Mouse (Mus musculus) right cerebral cortex, postnatal 25 days (tissue): Measurements from ENCODE around the gene Lrp3.

Source experiments
- DNase-seq: peaks from one replicate; pipeline ENCODE4 v3.0.0; 2022

Lrp3 gene

DNA sequence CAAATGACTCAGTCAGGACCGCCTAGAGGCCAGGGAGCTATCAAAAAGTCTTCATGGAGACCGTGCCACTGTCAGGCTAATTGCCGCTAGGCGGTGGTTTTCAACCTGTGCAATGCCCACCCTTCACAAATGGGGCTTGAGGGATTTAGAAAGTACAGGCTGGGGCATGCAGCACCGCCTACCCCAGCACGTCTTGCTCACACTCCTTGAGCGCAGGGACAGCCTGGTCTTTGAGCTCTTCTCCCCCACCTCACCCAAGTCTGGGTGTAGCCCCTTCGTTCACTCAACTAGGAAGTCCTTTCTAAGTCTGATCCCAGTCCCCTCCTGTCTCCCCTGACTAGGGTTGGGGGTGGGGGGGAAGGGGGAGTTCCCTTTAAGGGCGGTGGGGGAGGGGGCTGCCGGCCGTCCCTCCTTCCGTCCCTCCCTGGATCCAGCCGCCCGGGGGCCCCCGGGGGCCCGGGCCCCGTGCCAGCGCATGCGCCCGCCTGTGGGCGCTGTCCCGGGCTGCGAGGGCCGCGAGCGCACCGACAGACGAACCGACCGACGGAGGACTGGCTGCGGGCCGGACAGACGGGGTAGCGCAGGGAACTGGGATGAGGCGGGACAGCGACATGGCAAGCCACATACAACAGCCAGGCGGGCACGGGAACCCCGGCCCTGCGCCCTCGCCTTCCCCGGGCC, 29.3 kb downstream of the Lrp3 start, which contains the start of gene Slc7a10:
Gene Slc7a10, plus strand, starts transcription at position 497 of the 681 bp plus-strand sequence.
- DNase-seq: no peak

DNA sequence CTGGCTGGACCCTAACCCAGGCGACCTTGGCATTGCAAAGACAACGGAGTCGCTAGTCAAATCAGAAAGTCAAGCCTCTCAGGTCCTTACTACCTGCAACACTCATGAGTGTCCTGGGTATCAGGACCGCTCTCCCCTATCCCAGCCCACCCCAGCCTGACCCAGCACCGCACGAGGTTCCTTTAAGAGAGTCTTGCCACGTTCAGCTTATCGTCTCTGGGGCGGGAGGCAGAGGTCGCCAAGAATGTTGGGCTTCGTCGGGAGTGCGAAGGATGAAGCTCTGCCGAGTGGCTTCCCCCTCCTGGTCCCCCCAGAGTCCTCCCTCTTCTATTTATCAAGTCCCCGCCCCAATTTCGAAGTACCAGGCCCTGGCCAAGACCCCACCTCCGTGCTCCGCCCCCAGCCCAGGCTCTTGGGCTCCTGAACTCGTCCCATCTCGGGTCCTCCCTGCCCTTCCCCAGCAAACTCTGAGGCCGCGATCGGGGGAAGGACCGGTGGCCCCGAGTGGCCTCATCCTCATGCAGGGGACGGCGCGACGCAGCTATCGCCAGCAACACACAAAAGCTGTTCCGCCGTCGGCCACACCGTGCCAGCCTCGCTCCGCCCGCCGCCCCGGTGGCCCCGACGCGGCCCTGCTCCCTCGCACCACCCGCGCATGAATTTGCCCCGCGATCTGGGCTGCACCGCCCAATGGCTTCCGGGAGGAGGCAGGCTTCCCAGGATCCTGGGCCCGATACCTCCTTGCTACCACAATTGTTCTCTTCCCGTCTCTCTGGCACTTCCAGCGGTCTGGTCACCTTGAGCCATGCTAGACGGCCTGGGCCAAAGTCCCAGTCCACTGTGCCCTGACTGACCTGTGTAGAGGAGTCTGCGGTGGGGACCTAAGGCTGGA, 30.2 kb downstream of the Lrp3 start:
- no peak for DNase-seq

DNA sequence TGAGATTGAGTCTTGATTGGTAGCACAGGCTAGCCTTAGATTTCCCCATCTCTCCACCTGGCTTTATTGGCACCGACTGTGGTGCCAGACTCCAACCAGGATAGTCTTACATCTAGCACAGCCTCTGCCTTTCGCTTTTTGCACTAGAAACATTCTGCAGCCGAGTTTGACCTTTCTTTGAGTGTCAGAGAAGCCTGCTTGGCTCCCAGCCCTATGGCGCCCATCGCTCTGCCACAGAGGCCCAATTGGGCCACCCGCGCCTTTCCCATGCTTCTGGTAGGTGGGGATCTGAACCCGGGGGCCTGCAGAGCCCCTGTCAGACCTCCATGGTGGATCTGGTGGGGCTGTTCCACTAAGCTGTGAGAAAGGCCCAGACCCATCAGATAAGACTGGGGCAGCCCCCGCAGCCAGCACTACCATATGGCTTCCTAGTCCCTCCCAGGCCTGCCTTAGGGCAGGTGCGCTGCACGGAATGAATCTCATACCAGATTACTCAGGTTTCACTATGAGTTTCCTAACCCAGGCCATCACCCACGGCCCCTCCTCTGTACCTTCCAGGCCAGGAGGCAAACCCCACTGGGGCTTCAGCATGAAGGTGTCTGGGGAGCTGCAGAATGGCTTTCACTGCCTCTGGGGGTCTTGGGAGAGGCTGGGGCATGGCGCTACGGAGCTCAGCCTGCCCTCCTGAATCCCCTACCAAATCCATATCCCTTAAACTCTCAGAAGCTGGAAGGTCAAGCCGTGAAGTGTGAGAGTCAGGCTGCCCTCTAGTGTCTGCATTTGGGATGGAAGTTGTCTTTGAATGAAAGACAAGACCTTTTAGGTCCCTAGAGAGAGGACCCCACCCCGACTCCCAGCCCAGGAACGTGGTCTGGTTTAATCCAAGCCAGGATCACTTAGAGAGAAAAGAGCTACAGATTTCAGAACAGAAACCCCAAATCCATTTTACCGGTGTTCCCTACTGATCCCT, 38.6 kb downstream of the Lrp3 start:
- DNase-seq: no peak

DNA sequence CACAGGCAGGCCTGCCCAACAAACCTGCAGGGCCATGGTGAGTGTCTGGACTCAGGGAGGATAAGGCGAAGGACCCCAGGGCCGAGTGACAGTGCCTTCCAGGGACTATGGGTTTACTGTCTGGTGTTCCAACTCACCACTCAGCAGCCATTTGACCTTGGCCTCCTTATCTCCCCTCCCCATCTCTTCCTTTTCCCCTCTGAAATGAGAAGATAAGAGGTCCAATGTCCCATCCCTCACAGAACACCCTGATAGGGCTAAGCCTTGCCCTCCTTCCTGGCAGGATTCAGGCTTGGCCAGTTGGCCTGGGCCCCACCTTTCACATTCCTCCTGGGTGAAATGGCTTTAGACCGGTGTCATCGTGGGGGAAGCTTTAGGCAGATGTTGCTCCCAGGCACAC, 39.8 kb downstream of the Lrp3 start:
- no peak for DNase-seq

DNA sequence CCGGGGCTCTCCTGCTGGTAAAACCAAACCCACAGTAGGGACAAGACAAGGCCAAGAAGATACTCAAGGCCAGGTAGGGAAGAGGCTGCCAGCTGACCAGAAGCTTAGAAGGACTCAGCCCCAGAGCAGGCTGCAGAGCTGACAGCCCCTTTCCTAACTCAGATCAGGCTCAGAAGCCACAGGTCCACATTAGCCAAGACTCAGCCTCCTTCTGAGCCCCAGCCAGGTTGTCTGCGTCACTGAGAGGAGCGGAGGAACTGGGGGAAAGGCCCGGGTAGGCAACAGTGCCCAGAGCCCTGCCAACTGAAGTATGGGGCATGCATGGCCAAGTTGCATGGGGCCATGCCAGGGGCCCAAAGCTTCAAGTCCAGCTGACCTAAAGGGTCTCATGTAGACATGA, 42.8 kb downstream of the Lrp3 start:
- DNase-seq: no peak

DNA sequence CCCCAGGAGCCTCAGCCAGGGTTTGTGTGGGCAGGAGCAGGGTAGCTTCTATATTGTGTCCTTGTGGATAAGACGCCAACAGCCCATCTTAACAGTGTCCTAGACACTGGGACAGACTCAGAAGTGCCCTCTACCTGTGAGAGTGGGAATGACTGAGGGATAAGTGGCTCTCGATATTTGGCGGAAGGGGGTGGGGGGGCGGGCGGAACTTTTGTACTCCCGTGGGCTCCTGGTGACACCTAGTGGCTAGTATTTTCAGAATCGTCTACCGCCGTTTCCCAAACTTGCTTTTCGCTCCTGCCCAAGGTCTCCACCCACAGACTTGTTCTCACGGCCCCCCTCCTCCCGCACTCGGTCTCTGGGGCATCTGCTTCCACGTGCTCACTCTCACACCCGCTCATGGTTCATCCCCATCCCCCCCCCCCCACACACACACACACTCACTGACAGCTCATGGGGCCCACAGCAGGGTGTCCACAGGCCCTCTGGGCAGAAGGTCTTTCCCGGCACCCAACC, 43.4 kb downstream of the Lrp3 start:
- DNase-seq: peak; percentile 58

DNA sequence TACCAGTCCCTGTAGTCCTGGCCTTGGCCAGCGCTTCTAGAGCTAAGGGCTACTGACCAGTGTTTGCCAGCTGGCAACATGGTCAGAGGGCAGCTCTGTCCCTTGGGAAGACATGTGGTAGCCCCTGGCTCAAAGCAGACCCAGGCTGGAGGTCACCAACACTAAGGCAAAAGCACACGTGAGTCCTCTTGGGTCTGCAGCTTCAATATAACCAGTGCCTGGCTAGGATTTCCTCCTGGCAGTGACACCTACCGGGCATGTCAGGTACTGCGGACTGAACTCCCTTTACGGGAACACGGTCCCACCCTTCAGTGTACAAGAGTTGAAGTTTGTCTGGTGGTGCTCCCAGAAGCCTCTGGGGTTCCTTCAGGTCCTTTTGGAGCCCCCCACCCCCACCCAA, 46.0 kb downstream of the Lrp3 start:
- DNase-seq: peak; percentile 81

DNA sequence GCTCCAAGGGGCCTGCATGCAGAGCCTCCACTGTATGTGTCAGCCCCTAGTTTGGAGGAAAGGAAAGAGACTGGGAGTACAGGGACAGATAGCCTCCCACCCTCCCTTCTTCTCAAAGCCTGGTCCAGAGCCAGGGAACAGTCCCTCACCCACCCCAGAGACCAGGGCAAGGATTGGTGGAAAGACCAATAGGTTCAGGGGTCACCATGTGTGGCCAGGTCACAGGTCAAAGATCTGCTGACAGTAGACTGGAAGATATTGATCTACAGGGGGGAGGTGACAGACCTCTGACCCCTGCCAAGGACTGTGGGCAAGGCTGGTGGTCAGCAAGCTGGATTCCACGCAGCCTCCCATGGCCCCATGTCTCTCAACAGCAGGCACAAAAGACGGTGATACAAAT, 47.4 kb downstream of the Lrp3 start:
- DNase-seq: no peak

DNA sequence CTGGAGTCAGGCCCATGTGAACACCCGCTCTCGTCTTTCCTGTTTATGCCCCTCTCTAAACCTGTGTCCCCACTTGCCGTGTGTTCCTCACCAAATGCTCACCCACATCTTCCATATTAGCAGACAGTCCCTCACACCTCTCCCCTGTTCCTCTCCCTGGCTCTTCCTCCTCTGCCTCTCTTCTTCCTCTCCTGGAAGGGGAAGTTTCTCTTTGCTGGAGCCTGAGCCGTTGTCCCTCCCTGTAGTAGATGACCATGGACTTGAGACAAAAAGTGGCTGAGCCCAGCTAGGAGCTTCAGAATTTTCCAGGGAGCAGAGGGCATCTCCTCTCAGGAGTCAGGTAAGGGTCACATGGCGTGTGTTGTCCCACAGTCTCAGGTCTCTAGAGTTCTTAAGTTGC, 48.3 kb downstream of the Lrp3 start:
- no peak for DNase-seq

DNA sequence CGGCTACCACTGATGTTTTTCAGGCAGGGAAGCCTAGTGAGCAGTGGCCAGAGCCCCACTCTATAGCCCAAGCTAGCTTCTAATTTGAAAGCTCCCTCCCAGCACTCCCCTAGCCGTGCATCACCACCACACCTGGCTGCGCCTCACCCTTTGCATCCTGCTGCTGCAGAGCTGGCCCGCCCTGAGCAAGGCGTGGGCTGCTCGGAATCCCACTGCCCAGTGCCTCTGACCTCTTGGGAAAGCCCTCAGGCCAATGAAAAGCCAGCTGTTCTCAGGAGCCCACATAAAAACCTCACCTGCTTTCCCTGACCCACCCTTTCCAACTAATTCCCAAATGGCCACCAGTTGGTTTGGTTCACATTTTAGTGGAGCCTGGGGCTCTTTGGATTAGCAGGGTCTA, 51.2 kb downstream of the Lrp3 start:
- DNase-seq: no peak

DNA sequence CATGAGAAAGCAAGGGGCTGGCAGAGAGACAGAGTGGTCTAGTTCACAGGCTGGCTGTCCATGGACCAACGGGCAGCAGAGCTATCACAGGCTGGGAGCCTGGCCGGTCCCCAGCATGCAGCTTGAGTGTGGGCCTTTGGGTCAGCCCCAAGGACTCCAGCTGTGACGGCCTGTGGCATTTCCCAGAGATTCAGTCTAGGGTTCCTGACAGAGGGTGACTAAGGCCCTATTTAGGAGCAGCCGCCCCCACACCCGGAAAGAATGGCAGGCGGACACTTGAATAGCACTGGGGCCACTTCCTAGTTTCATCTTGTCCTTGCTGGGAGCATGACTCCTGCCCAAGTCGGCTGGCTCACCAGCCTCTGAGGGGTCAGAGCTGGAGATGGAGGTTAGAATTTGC, 51.7 kb downstream of the Lrp3 start:
- DNase-seq: no peak

DNA sequence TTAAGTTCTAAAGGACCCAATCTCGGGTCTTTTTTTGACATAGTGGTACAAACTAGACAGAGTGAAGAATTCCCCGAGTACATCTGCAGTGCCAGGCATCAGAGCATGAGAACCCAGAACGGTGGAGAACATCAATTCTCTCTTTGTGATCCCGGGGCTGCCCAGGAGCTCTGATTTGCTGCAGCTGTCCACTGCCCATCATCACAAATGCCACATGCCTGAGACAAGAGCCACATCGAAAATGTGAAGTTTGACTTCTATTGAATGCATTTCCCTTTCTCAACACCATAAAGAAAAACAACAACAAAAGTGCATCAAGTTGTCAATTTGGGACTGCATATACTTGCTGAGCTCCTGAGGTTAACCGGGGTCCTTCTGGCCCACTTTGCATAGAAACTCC, 52.9 kb downstream of the Lrp3 start:
- DNase-seq: no peak

DNA sequence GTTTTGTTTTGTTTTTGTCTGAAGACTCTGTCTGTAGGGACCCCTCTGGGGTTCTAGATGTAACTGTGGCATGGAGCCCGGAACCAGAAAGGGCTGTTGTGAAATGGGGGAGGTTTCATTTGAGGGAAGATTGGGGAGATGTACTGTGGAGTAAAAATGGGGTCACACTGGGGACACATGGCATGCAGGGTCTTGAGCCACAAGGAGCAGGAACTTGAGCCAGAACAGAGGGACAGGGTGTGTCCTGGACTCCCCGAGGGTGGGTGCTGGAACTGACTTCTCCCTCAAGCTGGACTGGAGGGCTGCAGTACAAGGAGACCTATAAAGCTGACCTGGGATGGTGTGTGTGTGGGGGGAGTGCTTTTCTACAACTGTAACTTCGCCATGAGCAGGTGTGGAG, 57.8 kb downstream of the Lrp3 start:
- DNase-seq: no peak

DNA sequence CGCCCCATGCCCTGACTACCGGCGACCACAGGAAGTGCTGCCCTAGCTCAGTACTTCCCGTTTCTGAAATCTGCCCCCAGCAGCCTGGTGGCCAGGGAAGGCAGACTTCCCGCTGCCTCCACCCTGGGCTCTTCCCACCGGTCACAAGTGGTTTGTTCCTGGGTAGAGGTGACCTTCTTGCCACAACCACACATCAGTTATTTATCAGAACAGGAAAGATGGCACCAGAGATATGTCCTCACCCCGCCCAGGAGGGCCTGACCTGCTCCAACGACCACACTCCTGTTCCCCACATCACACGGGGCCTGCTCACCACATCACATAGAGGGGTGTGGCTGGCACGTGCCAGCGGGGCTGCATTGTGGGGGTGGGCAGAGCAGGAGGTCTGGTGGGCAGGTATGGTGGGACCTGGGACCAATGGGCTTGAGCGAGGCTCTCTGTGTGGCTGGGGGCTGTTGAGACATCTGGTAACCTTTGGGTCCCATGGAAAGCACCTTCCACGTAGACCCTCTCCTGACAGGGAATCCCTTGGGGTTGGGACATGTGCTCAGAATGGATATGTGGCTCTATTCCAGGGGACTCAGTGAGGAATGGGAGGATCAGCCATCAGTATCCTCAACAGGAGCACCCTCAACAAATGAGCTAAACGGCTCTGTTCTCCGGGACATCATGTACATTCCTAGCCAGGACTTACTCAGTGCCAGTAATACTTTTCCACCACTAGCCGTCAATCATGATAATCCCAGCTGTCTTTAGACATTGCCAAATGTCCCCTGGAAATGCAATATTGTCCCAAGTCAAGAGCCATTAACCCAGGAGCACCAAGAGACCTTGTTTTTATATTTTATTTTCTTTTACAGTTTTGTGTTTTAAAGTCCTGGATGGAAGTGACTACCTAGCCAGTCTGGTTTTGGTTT, 58.5 kb downstream of the Lrp3 start:
- DNase-seq: no peak

DNA sequence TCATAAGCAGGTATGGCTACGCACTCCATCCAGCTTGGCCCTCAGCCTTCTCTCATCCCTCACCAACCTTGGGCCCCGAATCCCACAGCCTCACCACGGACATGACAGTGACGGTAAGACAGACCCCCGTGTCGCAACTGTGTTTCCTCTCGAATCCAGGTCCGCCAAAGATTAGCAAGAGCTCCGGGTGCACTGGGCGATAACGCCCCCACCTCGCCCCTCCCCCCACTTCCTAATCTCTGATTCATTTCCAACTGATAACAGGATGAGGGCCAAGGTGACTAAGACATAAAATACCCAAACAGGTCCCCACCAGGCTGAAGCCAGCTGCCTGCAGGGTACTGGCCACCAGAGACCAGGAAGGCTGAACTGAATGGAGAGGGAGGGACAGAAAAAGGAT, 60.8 kb downstream of the Lrp3 start:
- no peak for DNase-seq

DNA sequence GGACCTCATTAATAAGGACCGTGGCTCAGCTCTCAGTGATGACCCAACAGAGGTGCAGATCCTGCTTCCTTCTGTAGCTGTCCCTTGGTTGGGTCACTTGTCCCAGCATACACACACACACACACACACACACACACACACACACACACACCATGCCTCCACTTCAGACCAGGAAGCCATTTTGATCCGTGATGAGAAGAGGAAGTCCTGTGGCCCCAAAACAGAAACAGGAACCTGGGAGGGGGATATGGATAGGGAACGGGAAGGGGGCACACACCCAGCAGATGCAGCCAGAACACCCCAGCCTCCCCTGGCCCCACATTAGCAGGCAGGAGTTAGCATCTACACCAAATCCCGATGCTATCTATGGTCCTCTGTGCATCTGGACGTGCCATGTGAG, 64.4 kb downstream of the Lrp3 start:
- no peak for DNase-seq
